Mouse (Mus musculus) liver, embryonic 16.5 days (tissue): ENCODE results near the gene Proser2. TPM values are rescaled to one million over a fixed set of nuclear protein-coding genes. Genes with fewer than 3 reads are reported as not detected.

ENCODE experiments used
- polyA plus RNA-seq: library from polyadenylated mRNA; unstranded; fragments of >200 nt; fragmentation: Nextera tagmentation; extraction: Ambion mirVana; gene quantifications from 2 replicates; pipeline ENCODE4 v1.2.1, GENCODE M21; 2015

Gene Proser2
- polyA plus RNA-seq, 1 experiment from 2014 or later = 10.2 TPM

Other genes starting within 250 kb of the Proser2 start
- 14.2 and 15.1 TPM in 2 replicates for gene Sec61a2, start 234.8 kb downstream of the Proser2 start, polyA plus RNA-seq
- gene Dhtkd1, start 187.4 kb downstream of the Proser2 start, polyA plus RNA-seq = 4.6 and 5.7 TPM in 2 replicates
- 3.9 and 4.1 TPM in 2 replicates for gene Upf2, start 178.7 kb downstream of the Proser2 start, polyA plus RNA-seq
- gene Echdc3, start 82.8 kb upstream of the Proser2 start, polyA plus RNA-seq = 17.2 and 21.1 TPM in 2 replicates
- 2.7 and 3.6 TPM in 2 replicates for gene Usp6nl, start 192.5 kb upstream of the Proser2 start, polyA plus RNA-seq